Mouse (Mus musculus) small intestine, adult 2 months (tissue): Measurements from ENCODE around the gene Ccl22.

Source experiments
- CTCF ChIP-seq: fragments of 200-500 bp; IDR thresholded peaks from 2 replicates; pipeline ENCODE4 v1.5.1; 2012; ENCODE audit warnings: low read depth, mild to moderate bottlenecking, control low read depth, inconsistent platforms, low read length, moderate library complexity, mixed read lengths; ENCODE audit not compliant: insufficient replicate concordance, insufficient read length; ENCODE audit errors: extremely low read depth
- POLR2A ChIP-seq: fragments of 200-500 bp; IDR thresholded peaks from 2 replicates; pipeline ENCODE4 v1.6.1; 2012; ENCODE audit warnings: low read depth, mild to moderate bottlenecking, control low read depth, inconsistent platforms, low read length, moderate library complexity

GRCm38 (mm10) chr8:94715871-94716270 lies 29.5 kb upstream of the Ccl22 start:
- TF ChIP-seq POLR2A = no peak
- TF ChIP-seq CTCF = no peak
